Mouse (Mus musculus) spleen, adult 18-20 months (tissue): Measurements from ENCODE around the gene Vdr.

Experiments
- DNase-seq, 2 experiments: peaks; one replicate each; pipeline ENCODE4 v3.0.0; 2022; ENCODE audit warnings: mixed read lengths in 2 of 2

The Vdr gene

GRCm38 (mm10) chr15:97828221-97828842 lies 82.1 kb downstream of the Vdr start:
- no peak for DNase-seq

- no peak for DNase-seq
Observed at GRCm38 (mm10) chr15:97827401-97827800, 83.0 kb downstream of the Vdr start.

GRCm38 (mm10) chr15:97826588-97827261 lies 83.7 kb downstream of the Vdr start:
- DNase-seq, result no peak

- DNase-seq, result peak in 1 of 2 experiments; percentile 39
Observed at GRCm38 (mm10) chr15:97825941-97826587, 84.4 kb downstream of the Vdr start.

- peak; percentile 86 to 93 for DNase-seq
Observed at GRCm38 (mm10) chr15:97825071-97825940, 85.1 kb downstream of the Vdr start.

- DNase-seq, result no peak
Observed at GRCm38 (mm10) chr15:97824042-97824441, 86.4 kb downstream of the Vdr start.

- no peak for DNase-seq
Observed at GRCm38 (mm10) chr15:97823479-97823878, 87.0 kb downstream of the Vdr start.

- DNase-seq, result no peak
Observed at GRCm38 (mm10) chr15:97822545-97823228, 87.7 kb downstream of the Vdr start.

GRCm38 (mm10) chr15:97821983-97822363 lies 88.5 kb downstream of the Vdr start:
- DNase-seq, result peak; percentile 64 to 68

GRCm38 (mm10) chr15:97821321-97821982 lies 89.0 kb downstream of the Vdr start:
- peak in 1 of 2 experiments; percentile 42 for DNase-seq

- DNase-seq, result no peak
Observed at GRCm38 (mm10) chr15:97819937-97820336, 90.5 kb downstream of the Vdr start.

GRCm38 (mm10) chr15:97816199-97816994 lies 94.0 kb downstream of the Vdr start:
- DNase-seq, result no peak

GRCm38 (mm10) chr15:97815254-97815653 lies 95.2 kb downstream of the Vdr start:
- DNase-seq, result no peak

GRCm38 (mm10) chr15:97814703-97815102 lies 95.7 kb downstream of the Vdr start:
- no peak for DNase-seq

- DNase-seq, result peak in 1 of 2 experiments; percentile 4
Observed at GRCm38 (mm10) chr15:97813452-97814204, 96.8 kb downstream of the Vdr start.

GRCm38 (mm10) chr15:97812875-97813274 lies 97.6 kb downstream of the Vdr start:
- DNase-seq, result no peak

GRCm38 (mm10) chr15:97812126-97812525 lies 98.3 kb downstream of the Vdr start:
- DNase-seq, result no peak

- DNase-seq, result no peak
Observed at GRCm38 (mm10) chr15:97811307-97811706, 99.1 kb downstream of the Vdr start.

GRCm38 (mm10) chr15:97810399-97810798 lies 100.0 kb downstream of the Vdr start:
- no peak for DNase-seq

- peak in 1 of 2 experiments; percentile 49 for DNase-seq
Observed at GRCm38 (mm10) chr15:97809942-97810341, 100.5 kb downstream of the Vdr start.
